Mouse (Mus musculus) NIH3T3 (cell line): ENCODE measurements around the gene Dgat2.

Experiments
- DNase-seq: peaks from one replicate; pipeline ENCODE4 v3.0.0-alpha.2; 2012; ENCODE audit warnings: low read depth

Gene Dgat2

DNA sequence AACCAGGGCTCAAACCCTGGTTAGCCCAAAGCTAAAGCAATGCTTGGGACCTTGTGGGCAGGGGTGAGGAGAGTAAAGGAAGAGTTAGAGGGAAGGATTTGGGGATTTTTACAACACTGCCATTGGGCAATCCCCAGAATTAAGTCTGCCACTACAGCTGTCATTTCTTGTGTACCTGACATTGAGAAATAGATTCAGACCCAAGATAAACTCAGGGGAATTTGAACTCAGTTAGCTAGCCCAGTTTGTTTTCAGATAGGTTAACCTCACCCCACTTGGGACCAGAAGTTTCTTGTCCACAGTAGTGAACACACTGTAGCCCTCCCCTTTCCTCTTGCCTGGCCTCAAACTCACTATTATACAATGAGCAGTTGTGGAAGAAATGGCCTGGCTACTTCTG lies 8.9 kb upstream of the Dgat2 start:
- no peak for DNase-seq

DNA sequence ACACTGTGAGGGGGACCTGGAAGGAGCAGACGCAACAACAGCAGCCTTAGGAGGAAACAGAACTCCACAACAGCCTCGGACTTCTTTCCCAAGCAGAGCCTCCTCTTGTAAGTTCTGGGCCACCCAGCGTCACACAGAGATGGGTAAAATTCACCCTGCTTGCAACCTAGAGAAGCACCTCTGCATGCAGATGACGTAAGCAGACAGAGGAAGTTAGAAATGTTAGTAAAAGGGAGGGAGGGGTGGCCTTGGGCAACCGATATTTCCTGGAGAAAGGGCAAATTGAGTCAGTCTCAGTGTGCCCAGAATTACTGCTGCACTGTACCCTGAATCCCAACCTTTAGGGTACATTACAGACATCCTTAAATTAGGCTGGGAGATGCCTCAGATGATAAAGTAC lies 7.4 kb upstream of the Dgat2 start:
- no peak for DNase-seq

DNA sequence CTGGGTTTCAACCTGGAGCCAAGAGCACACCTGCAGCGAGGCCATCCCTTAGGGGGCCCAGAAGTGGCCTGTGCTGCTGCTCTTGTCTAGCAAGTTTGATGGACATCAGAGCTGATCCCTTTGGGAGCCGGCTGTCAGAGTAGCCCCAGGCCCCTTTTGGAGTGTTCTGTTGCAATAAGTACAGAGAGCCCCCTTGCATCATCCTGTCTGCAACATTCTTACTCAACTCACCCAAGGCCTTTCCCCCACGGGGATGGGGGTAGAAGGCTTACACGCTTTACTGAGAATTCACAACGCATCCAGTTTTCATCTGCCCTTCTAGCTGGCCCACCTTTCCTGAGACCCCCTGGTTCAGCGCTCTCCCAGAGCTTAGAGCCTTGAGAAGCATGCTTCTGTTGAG lies 6.1 kb upstream of the Dgat2 start:
- peak; percentile 13 for DNase-seq

DNA sequence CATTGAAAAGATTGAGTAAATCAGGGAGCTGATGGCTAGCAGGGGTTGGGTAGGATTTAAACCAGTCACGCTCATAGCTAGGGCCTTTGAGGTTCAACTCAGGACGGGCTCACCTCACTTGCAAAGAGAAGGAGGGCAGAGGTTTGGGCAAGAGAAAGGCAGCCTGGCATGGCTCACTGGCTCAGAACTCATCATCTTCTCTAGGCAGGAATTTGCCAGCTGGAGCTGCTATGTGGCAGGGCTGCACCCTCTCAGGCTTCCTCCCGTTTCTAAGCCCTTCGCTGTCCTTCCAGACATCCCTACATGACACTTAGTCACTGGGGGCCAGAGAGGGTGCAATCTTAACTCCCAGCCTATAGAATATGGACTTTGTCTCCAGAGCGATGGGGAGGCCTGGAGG lies 4.9 kb upstream of the Dgat2 start:
- DNase-seq: no peak

DNA sequence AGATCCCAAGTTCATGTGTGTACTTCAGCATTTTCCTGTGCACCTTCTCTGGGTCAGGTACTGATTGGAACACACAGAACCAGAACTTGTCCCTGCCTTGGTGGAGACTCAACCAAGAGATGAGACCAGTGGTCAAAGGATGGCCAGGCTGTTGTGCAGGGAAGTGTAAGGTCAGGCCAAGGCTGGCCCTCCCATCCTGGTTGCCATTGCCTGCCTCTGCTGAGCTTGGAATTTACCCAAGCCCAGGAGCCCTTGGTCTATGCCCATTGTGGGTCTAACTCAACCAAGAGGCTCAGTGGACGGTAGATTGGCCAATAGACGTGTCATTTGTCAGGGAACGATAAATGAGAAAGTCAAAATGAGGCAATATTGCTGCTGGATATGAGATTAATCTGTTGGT lies 2.9 kb upstream of the Dgat2 start:
- no peak for DNase-seq

DNA sequence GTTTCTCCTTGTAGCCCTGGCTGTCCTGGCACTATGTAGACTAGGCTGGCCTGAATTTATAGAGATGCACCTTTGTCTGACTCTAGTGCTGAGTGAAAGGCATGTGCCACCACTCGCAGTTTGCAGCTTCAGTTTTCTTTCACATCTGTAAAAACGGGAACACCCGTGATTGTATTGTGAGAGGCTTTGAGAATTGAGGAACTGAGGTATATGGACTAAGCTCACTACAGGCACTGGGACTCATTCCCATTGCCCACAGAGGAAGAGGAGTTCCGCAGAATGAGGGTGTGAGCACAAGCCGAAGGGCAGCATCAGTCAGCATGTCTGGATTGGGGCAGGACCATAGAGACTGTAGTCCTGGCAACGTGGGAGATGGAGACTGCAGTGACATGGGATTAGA lies 1.2 kb upstream of the Dgat2 start:
- DNase-seq: no peak

DNA sequence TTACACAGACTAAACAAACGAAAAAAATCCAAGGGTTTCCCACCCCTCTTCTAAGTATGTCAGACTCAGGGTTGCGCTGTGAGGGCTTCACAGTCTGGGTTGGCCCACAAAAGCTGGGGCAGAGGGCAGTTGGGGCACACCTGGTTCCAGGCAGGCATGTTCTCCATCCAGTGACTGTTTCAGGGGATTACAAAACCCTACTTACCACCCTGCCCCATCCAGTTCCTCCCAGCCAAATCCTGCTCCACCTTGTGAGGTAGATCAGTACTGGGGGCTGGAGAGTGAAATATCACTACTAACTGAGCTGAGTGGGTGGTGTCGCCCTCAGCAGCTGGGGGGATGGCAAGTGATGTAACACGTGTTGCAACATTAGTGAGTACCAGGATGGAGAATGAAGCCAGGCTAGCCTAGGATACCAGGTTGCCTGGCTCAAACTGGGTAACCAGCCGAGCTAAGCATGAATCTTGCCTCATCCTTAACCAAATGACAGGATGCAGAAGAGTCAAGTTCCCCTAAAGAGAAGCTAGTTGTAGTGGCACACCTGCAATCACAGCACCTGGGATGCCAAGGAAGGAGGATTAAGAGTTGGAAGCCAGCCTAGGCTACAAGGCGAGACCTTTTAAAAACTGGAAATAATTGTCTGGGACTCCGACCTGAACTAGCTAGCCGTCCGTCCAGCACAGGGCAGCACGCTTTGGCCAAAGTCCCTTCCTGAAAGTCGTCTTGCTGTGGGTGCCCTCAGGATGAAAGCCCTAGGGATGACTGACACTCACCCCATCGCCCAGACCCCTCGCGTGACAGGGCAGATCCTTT lies 694 bp downstream of the Dgat2 start:
- peak; percentile 27 for DNase-seq

DNA sequence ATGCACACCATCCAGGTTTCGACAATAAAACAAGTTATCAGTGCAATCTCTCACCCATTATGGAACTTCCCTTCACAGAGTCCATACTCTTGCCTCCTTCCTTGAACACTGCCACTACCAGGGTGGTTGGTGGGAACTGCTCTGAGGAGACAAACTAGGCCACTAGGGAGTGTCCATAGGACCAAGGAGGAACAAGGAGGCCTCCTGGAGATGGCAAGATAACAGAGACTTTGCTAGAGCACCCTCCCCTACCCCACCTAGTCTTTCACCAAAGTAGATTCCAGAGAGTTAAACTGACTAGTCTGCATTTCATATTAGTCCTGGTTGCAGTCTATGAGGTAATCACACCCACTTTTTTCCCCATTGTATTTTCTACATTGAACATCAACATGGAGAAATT lies 2.4 kb downstream of the Dgat2 start:
- no peak for DNase-seq

DNA sequence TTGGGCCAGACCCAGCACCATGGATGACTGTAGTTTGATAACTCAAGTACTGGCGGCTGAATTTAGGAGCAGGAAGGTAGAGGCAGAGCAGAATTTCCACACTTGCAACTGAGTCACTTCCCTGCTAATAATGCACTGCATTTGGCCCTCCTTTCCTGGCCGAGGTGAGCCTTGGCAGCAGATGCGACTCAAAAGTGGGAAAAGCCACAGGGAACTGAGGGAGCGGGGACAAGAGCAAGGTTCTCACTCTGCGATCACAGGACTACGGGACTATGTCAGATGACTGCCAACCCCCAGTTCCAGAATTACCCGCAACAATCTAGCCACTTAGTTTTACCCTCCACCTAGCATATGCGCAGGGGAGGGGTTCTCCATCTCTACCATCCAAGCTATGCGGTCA lies 3.2 kb downstream of the Dgat2 start:
- DNase-seq: no peak

DNA sequence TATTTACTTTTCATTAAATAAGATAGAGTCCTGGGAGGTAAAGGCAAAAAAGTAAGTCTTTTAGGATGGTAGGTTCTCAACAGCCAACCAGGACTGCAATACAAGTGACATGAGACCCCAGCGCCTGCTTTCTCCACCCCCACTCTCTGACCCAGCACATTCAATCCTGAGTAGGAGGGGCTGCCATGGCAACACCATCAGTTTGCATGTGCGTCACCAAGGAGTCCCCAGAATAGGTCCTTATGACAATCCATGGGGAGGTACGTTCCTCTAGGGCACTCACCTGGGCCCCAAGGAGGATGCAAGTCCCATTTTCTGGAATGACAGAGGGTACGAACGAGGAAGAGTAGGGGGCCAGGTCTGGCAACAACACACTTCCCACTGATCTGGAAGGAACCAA lies 5.1 kb downstream of the Dgat2 start:
- DNase-seq: no peak

DNA sequence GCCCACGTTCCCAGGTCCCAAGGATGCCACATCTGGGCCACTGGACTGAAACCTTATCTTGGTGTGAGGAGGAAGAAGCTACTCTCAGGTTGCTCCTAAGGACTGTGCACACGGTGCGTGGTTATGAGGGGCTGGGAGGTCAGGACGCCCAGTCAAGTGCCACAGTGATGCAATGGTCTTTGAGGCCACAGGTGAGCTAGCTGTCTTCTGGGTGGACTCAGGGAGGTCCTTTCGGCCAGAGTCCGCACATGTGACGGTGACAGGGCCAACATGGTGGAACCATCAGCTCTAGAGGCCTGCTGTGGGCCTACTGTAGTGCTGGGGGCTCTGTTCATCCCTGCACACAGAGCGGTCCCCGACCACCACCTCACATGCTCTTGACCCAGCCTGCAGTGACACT lies 6.9 kb downstream of the Dgat2 start:
- DNase-seq: no peak

DNA sequence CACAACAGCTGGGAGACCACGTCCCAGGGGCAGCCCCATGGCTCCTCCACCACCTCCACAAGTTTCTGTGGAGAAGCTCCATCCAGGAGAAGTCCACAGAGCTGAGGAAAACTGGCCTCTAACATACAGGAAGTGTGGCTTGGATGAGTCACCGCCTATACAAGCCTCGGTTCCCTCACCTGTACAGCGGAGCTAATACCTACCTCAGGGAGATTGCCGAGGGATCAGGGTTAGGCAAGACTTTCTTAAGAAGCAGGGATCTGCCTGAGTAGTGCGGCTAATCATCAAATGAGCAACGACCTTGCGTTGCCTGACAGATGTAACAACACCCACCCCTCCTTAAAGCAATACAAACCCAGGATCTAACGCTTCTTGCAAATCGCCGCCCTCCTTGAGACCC lies 7.4 kb downstream of the Dgat2 start:
- DNase-seq: no peak

DNA sequence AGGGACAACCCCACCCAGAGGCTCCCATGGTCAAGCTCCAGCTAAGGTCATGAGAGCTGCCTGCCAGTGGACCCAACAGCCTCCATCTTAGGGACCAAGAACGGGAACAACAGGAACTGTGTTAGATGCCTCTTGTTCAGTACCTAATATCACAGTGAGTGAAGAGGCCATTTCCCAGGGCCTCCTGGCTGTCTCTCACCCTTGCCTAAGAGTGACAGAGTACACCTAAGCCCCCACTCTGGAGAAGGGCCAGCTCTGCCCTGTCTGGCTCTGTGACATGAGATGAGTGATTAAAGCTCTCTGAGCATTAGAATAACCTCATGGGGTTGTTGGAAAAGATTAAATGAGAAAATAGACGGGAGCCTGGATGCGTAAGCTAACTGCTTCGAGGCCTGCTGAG lies 8.5 kb downstream of the Dgat2 start:
- no peak for DNase-seq

DNA sequence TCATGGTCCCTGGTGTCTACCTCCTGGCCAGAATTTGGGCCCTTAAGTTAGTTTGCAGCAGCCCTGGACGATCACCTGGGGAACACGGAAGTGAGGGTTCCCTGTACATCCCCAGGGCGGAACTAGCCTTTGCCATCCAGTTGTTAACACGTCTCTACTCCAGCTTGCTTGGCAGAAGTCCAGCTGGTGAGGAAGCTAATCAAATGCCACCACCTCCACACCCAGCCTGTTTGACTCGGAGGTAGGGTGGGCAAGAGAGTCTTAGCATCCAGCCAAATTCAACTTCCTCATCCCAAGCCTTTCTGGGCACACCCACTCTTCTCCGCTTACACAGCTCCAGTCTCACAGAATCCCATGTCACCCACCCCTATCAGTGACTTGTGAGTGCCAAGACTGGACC lies 9.6 kb downstream of the Dgat2 start:
- DNase-seq: no peak

DNA sequence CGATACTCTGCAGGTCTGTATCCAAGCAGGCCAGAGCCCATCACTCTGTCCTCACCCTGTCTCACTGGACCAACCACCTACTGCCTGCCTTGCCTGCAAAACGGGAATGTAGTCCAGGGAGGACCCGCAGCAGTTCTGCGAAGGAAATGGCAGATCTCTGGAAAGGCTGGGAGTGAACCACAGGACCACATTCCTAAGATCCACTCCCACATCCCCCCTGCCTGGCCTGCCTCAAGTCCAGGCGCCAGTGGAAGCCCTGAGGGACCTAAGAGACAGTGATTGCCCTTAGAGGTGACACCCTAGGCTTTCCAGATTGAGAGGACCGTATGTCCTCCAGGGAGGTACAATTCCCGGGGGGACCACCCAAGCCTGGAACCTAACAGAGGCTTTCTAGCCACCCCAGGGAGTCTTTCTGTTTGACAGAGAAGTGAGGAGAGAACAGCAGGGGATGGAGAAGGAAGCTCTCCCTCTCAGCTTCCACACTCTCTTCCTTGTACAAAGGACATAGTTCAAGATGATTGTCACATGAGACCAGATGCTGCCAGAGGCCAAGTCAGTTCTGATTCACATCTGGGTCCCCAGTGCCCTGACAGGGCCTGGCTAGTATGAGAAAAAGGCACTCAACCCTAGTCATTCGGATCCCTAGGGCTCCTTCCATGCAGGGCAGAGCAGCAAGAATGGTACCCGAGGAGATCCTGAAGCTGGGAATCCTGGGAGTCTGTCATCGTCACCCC lies 10.6 kb downstream of the Dgat2 start:
- no peak for DNase-seq

DNA sequence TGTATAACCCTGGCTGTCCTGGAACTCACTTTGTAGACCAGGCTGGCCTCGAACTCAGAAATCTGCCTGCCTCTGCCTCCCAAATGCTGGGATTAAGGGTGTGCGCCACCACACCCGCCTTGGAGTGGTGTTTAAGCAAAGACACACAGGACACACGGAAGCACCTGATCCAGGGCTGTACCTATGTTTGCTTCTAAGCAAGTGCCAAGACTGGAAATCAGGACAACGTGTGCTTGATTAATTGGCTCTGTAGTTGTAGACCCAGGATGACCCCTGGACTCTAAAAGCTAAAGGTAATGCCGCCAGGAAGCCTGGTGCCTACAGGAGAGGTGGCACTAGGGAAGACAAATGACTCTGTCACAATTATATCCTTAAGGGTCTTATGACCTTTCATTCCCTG lies 12.0 kb downstream of the Dgat2 start:
- no peak for DNase-seq

DNA sequence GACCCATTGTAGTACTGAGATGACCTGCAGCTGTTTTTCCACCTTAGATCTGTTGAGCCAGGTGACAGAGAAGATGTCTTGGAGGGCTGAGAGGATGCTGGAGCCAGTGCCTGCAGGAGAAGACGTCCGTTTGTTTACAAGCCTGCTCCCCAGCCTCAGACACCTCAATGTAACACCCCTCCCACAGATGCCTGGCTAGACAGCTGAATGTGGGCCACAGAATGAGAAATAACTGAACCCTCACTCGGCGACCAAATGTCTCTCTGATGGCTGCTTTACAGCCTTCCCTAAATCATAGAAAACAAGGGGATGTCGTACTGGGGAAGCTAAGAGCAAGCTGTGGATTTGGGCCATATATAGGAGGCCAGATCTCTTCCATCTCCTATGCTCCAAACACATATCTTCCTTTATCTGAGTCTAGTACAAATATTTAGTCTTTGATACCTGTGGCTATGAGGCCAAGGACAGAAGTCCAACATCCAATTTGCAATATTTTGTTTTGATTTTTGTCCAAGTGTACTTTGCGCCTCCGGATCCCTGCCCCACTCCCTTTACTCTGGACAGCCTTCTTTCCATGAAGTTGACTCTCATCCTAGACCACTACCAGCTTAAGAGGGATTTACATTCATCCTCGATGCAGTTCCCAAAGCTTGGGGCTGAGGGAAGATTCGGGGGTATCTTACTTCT lies 12.7 kb downstream of the Dgat2 start:
- no peak for DNase-seq

DNA sequence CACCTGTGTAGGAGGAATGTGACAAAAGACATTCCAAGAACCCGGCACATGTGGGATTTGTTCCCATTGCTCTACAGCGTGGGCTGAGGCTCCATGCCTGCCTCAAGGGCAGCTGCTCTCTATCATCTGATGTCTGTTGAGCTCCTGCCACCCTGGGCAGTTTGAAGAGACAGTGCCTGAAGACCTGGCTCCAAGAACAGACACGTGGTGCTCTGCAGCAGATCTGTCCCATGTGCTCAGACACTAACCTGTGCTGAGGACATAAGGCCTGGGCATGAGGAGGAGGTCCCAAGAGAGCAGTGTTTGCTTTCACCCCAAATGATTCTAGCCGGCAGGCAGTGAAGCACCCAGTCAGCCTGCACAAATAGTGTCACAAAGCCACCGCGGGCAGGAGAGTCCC lies 13.8 kb downstream of the Dgat2 start:
- no peak for DNase-seq

DNA sequence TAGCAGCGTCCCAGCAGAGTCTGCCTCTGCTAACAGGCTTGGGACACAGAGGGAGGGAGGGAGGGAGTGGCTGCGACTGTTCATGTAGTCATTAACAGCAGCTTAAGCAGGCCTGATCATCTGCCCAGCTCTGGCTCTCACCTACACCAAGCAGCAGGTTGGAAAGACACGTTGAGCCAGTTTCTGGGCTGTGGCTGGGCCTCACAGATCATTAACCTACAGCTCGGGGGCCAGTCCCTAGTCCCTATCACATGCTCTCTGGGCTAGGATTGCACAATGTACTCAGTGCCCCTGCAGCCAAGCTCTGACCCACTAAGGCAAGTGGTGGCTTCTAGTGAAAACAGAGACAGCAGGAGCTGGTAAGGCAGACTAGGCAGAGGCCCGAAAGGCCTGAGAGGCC lies 14.6 kb downstream of the Dgat2 start:
- DNase-seq: no peak

DNA sequence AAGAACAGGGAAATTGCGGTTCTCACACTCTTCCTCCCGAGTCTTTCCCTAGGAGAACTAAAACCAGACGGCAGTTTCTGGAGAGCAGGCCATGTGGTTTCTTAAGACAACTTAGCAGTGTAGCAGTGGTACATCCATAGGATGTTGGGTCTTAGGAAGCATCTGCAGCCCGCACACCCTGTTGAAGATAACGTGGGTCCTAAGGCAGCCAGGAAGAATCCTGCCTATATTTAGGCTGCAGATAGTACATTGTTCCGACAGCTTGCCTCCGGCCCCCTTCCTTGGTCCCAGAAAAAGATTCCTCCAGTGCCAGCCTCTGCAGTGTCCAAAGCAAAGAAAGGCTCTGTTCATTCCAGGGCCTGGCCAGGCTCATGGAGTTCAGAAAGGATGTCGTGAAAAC lies 16.4 kb downstream of the Dgat2 start:
- DNase-seq: no peak

DNA sequence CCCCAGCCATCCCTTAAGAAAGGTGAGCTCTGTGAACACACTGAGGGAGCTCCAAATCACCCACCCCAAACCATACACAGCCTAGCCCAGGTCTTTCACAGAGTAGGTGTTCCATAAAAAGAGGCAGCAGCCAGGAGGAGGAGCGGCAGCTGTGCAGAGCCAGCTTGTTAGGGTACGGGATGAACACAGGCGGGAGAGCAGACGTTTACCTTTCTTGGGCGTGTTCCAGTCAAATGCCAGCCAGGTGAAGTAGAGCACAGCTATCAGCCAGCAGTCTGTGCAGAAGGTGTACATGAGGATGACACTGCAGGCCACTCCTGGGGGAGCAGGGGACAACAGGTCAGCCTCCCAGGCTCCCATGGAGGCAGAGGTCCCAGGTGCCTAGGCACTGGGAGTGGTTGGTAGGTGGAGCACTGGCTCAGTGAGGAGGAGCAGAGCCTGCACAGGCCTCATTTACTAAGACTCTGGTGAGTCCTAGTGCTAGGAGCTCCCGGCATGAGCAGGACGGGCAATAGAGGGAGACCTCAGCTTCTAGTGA lies 17.6 kb downstream of the Dgat2 start:
- DNase-seq: no peak

DNA sequence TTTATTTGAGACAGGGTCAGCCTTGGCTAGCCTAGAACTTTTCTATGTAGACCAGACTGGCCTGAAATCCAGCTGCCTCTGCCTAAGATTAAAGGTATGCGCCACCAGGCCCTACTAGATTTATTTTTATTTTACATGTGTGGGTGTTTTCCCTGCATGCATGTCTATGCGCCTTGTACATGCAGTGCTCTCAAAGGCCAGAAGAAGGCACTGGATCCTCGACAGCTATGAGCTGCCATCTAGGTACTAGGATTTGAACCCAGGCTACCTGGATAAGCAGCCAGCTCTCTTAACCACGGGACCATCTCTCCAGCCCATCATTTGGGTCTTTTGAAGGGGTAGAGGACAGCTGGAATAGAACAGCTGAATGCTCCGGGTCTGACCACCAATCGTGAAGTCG lies 20.1 kb downstream of the Dgat2 start:
- no peak for DNase-seq

DNA sequence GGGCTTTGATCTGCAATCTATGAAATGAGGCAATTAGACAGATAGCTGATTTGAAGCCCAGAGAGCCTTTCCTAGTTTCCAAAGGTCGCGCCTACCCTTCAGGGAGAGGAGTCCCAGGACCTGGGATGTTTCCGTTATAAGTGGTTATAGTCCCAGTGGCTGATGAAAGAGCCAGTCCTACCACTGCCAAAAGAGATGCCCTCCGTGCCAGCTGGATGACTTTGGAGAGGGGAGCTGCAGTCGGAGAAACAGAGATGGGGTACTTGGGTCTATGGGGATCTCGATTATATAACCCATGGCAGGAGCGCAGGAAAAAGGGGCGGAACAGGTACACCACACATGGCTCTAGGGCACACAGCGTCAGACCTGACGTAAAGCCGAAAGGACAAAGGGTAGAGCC lies 20.6 kb downstream of the Dgat2 start:
- DNase-seq: no peak
